Mouse (Mus musculus): ENCODE data around the gene Parvg. TPM values are rescaled to one million over a fixed set of nuclear protein-coding genes. Genes with fewer than 3 reads are reported as not detected.

Parvg gene
- total and polyA plus RNA-seq, 2 experiments from 2014 or later = 1.6 to 1.7 TPM

DNA sequence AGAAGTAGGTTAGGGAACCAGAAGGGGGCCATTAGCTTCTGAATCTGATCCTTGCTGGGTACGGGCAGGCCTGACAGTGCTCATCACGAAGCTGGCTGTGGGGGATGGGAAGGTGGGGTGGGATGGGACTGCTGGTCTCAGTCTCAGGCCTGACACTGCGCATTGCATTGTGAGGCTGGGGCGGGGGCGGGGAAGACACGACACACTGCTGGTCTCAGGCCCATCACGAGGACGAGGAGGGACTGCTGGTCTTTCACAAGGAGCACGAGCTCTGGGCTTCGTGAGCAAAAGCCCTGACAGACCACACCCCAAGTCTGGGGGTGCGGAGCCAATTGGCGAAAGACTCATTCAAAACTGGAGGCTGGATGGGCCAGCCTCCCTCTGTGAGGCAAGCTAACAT, 1.9 kb downstream of the Parvg start:
- no peak for DNase-seq
- Histone ChIP-seq H3K4me2 (ENCODE audit: low read depth) (no peak overlapping the region), H3K27ac (ENCODE audit: low read depth, low read length) (no peak overlapping the region), H3K9ac (no peak overlapping the region), H3K4me3 (ENCODE audit: low read depth, low read length) (no peak overlapping the region), H3K36me3 (ENCODE audit: insufficient read depth) (no peaks in the 10 kb centered on the region), H3K9me3 (ENCODE audit: low read length) (no peaks in the 10 kb centered on the region), H3K27me3 (ENCODE audit: insufficient read depth, low read length) (no peaks in the 10 kb centered on the region), H3K4me1 (ENCODE audit: insufficient read depth) (no peaks in the 10 kb centered on the region)
- 56% methylated on average over 12 of the region's 12 CpGs for WGBS
- no peak for ATAC-seq
- TF ChIP-seq CTCF (IDR thresholded peaks at IDR 0.05; ENCODE audit: low read depth) = no peak

DNA sequence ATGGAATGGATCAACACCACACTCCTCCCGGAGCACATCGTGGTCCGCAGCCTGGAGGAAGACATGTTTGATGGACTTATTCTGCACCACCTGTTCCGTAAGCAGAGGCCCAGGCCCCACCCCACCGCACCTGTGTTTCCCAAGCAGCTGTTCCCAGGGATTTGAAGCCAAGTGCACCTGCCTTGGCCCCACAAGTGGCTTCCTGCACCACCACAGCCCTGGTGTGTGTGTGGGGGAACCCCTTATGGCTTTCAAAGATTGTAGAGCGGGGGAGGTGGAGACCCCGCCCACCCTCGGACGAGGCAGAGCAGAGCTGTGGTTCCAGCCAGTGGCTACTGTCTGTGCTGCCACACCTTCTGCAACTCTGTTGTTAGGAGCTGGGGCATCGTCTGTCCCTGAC, 5.0 kb downstream of the Parvg start:
- Histone ChIP-seq H3K4me3 (ENCODE audit: low read depth, low read length) (no peak overlapping the region), H3K9me3 (ENCODE audit: low read length) (no peaks in the 10 kb centered on the region), H3K27ac (ENCODE audit: low read depth, low read length) (no peak overlapping the region), H3K27me3 (ENCODE audit: insufficient read depth, low read length) (no peaks in the 10 kb centered on the region), H3K4me1 (ENCODE audit: insufficient read depth) (no peaks in the 10 kb centered on the region), H3K36me3 (ENCODE audit: insufficient read depth) (no peaks in the 10 kb centered on the region), H3K4me2 (ENCODE audit: low read depth) (no peak overlapping the region), H3K9ac (no peak overlapping the region)
- 87% methylated on average over 10 of the region's 10 CpGs for WGBS
- TF ChIP-seq CTCF (IDR thresholded peaks at IDR 0.05; ENCODE audit: low read depth) = no peak
- ATAC-seq (no peak), DNase-seq (no peak)

DNA sequence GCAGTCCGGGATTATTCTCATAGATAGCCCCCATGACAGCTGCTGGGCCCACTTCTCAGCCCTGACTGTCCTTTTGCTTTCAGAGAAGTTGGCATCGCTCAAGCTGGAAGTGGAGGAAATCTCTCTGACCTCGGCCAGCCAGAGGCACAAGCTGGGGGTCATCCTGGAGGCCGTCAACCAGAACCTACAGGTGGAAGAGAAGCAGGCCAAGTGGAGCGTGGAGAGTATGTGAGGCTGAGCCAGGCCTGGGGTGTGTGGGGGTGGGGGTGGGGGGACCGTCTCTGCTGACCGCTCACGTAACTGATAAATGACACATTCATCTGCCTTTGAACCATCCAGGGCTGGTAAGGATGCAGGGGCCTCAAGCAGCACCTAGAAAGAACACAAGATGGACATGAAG, 6.1 kb downstream of the Parvg start:
- H3K36me3 ChIP-seq (ENCODE audit: insufficient read depth) = no peaks in the 10 kb centered on the region
- H3K4me1 ChIP-seq (ENCODE audit: insufficient read depth) = no peaks in the 10 kb centered on the region
- H3K4me2 ChIP-seq (ENCODE audit: low read depth) = no peak overlapping the region
- H3K9me3 ChIP-seq (ENCODE audit: low read length) = no peaks in the 10 kb centered on the region
- 94% methylated on average over 8 of the region's 8 CpGs for WGBS
- DNase-seq = no peak
- TF ChIP-seq CTCF (IDR thresholded peaks at IDR 0.05; ENCODE audit: low read depth) = no peak
- no peak overlapping the region for H3K9ac ChIP-seq
- no peak for ATAC-seq
- H3K27ac ChIP-seq (ENCODE audit: low read depth, low read length) = no peak overlapping the region
- H3K27me3 ChIP-seq (ENCODE audit: insufficient read depth, low read length) = no peaks in the 10 kb centered on the region
- no peak overlapping the region for H3K4me3 ChIP-seq (ENCODE audit: low read depth, low read length)

DNA sequence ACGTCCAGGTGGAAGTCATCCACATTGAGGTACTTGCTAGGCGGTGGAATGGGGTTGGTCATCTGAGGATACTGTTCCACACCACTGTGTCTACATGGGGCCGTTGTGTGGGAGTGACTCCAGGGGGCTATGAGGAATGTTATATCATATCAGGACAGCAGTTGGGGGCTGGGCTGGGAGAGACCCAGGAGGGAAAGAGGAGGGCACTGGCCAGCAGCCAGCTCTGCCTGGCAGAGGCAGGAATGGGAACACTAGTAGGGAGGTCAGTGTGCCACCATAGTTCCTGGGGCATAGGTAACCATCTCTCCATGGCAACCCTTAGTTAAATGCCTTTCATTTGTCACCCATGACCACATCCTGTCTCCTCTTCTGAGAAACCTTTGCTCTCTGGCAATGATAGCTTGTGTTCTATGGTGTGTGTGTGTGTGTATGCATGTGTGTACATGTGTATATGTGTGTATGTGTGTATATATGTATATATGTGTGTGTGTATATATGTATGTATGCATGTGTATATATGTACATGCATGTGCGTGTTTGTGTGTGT, 7.3 kb downstream of the Parvg start:
- ATAC-seq (no peak), DNase-seq (no peak)
- Histone ChIP-seq H3K9me3 (ENCODE audit: low read length) (no peaks in the 10 kb centered on the region), H3K27ac (ENCODE audit: low read depth, low read length) (no peak overlapping the region), H3K4me2 (ENCODE audit: low read depth) (no peak overlapping the region), H3K4me1 (ENCODE audit: insufficient read depth) (no peaks in the 10 kb centered on the region), H3K27me3 (ENCODE audit: insufficient read depth, low read length) (no peaks in the 10 kb centered on the region), H3K36me3 (ENCODE audit: insufficient read depth) (no peaks in the 10 kb centered on the region), H3K4me3 (ENCODE audit: low read depth, low read length) (no peak overlapping the region), H3K9ac (no peak overlapping the region)
- no peak for TF ChIP-seq CTCF (IDR thresholded peaks at IDR 0.05; ENCODE audit: low read depth)
- WGBS = 89% methylated on average over 4 of the region's 4 CpGs

DNA sequence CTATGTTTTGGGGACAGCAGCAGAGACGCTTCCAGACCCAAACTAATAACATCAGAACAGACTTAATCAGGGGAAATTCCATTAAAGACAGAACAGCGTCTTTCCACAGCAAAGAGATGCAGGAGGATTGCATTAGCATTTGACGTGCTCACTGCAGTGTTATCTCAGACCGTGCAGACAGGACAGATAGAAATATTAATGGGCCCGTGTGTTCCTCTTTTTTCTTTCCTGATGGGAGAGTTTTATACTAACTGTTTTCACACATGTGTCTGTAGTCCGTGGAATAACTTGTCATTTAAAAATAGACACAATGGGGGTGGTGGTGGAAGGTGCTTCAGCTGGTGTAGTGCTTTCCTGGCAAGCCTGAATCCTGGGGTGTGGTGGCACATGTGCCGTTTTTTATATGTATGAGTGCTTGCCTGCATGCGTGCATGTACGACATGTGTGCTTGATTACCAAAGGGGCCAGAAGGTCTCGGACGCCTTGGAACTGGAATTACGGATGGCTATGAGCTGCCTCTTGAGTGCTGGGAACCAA, 12.5 kb downstream of the Parvg start:
- no peak for ATAC-seq
- H3K4me3 ChIP-seq (ENCODE audit: low read depth, low read length) = no peak overlapping the region
- no peak overlapping the region for H3K27ac ChIP-seq (ENCODE audit: low read depth, low read length)
- WGBS = 69% methylated on average over 12 of the region's 12 CpGs
- no peak for DNase-seq
- no peak overlapping the region for H3K9ac ChIP-seq
- no peaks in the 10 kb centered on the region for H3K36me3 ChIP-seq (ENCODE audit: insufficient read depth)
- no peaks in the 10 kb centered on the region for H3K27me3 ChIP-seq (ENCODE audit: insufficient read depth, low read length)
- no peak for TF ChIP-seq CTCF (IDR thresholded peaks at IDR 0.05; ENCODE audit: low read depth)
- no peaks in the 10 kb centered on the region for H3K4me1 ChIP-seq (ENCODE audit: insufficient read depth)
- H3K9me3 ChIP-seq (ENCODE audit: low read length) = no peaks in the 10 kb centered on the region
- no peak overlapping the region for H3K4me2 ChIP-seq (ENCODE audit: low read depth)

DNA sequence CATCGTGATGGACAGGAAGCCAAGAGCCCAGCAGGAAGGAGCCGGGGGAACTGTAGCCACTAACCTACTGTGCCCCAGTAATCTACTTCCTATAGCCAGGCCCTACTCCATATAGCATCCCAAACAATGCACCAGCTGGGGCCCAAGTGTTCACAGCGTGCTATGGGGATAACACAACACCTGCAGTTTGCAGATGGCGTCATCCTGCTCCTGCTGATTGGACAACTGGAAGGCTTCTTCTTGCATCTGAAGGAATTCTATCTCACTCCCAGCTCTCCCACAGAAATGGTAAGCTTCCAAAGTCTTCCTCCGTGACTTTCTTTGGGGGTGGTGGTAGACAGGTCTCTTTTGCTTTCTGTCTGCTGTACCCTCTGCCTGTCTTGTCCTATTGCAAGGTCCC, 13.8 kb downstream of the Parvg start:
- TF ChIP-seq CTCF (IDR thresholded peaks at IDR 0.05; ENCODE audit: low read depth) = no peak
- no peak overlapping the region for H3K27ac ChIP-seq (ENCODE audit: low read depth, low read length)
- H3K4me2 ChIP-seq (ENCODE audit: low read depth) = no peak overlapping the region
- ATAC-seq = no peak
- no peak overlapping the region for H3K9ac ChIP-seq
- no peak overlapping the region for H3K4me3 ChIP-seq (ENCODE audit: low read depth, low read length)
- H3K9me3 ChIP-seq (ENCODE audit: low read length) = no peaks in the 10 kb centered on the region
- WGBS = 71% methylated on average over 5 of the region's 5 CpGs
- no peaks in the 10 kb centered on the region for H3K27me3 ChIP-seq (ENCODE audit: insufficient read depth, low read length)
- no peaks in the 10 kb centered on the region for H3K36me3 ChIP-seq (ENCODE audit: insufficient read depth)
- H3K4me1 ChIP-seq (ENCODE audit: insufficient read depth) = no peaks in the 10 kb centered on the region
- DNase-seq = no peak

DNA sequence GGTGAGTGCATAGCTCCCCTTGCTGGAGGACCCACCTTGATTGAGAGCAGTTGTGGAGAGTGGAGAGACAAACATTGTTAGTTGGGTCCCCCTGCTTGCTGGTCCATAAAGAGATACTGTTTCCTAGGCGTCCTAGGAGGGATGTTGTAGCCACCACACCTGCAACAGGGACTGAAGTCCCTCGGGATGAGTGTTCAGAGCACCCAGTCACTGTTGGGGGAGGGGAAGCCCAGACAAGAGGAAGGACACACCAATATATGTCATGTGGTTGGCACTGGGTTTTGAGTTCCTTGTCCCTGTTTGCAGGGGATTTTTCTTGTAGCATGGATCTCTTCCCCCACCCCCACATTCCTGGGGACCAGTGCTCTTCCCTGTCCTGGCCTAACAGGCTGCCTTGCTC, 17.1 kb downstream of the Parvg start:
- Histone ChIP-seq H3K27ac (ENCODE audit: low read depth, low read length) (no peak overlapping the region), H3K9me3 (ENCODE audit: low read length) (no peaks in the 10 kb centered on the region), H3K36me3 (ENCODE audit: insufficient read depth) (no peaks in the 10 kb centered on the region), H3K9ac (no peak overlapping the region), H3K4me2 (ENCODE audit: low read depth) (no peak overlapping the region), H3K27me3 (ENCODE audit: insufficient read depth, low read length) (no peaks in the 10 kb centered on the region), H3K4me1 (ENCODE audit: insufficient read depth) (no peaks in the 10 kb centered on the region), H3K4me3 (ENCODE audit: low read depth, low read length) (no peak overlapping the region)
- ATAC-seq = no peak
- TF ChIP-seq CTCF (IDR thresholded peaks at IDR 0.05; ENCODE audit: low read depth) = no peak
- DNase-seq = no peak
- 59% methylated on average over 2 of the region's 2 CpGs for WGBS
